Mouse (Mus musculus) stomach, embryonic 14.5 days (tissue): ENCODE results near the gene Efhc1. TPM values are rescaled to one million over a fixed set of nuclear protein-coding genes. Genes with fewer than 3 reads are reported as not detected.
A peak's percentile ranks its signal among the peaks of the same experiment; 100 is the strongest.

Experiments used
- ATAC-seq: fragments of 200-750 bp; cut with Nextera tagmentation; 2 replicates; pipeline ENCODE4 v1.8.0; 2017; ENCODE audit warnings: low read depth, moderate TSS enrichment; ENCODE audit not compliant: insufficient number of reproducible peaks, insufficient read depth, low FRiP score
- H3K27ac ChIP-seq: fragments of 300-500 bp; sonication (generic); 2 replicates; pipeline ENCODE4 v1.5.1; 2014; ENCODE audit warnings: mild to moderate bottlenecking, low read length, moderate library complexity, mixed read lengths
- H3K27me3 ChIP-seq: fragments of 300-500 bp; sonication (generic); 2 replicates; pipeline ENCODE4 v1.6.1; 2014; ENCODE audit warnings: low read length, control low read depth, mixed read lengths; ENCODE audit not compliant: control insufficient read depth, insufficient read depth
- H3K36me3 ChIP-seq: fragments of 300-500 bp; sonication (generic); 2 replicates; pipeline ENCODE4 v1.6.1; 2014; ENCODE audit warnings: mild to moderate bottlenecking, control low read depth, low read length, moderate library complexity, mixed read lengths; ENCODE audit not compliant: control insufficient read depth, insufficient read depth
- H3K4me1 ChIP-seq: fragments of 300-500 bp; sonication (generic); 2 replicates; pipeline ENCODE4 v1.6.1; 2014; ENCODE audit warnings: low read length, control low read depth, mixed read lengths; ENCODE audit not compliant: control insufficient read depth, insufficient read depth
- H3K4me2 ChIP-seq: fragments of 300-500 bp; sonication (generic); replicated peaks from 2 replicates; pipeline ENCODE4 v1.6.1; 2014; ENCODE audit warnings: low read depth, low read length, control low read depth
- H3K4me3 ChIP-seq: fragments of 300-500 bp; sonication (generic); 2 replicates; pipeline ENCODE4 v1.5.1; 2014; ENCODE audit warnings: low read depth, low read length, control low read depth
- H3K9ac ChIP-seq: fragments of 300-500 bp; sonication (generic); replicated peaks from 2 replicates; pipeline ENCODE4 v1.6.1; 2014; ENCODE audit warnings: low read depth, mild to moderate bottlenecking, control low read depth, low read length, moderate library complexity, mixed read lengths
- H3K9me3 ChIP-seq: fragments of 300-500 bp; sonication (generic); 2 replicates; pipeline ENCODE4 v1.6.1; 2016; ENCODE audit warnings: low read depth, low read length, control low read depth; ENCODE audit not compliant: control insufficient read depth
- WGBS: fragments of 180-500 bp; shearing (Covaris S2); extraction: QIAGEN DNeasy Blood & Tissue Kit; methylation state at CpG from one replicate; pipeline ENCODE4 v1.1.7; 2014; 5-methylcytosine and 5-hydroxymethylcytosine counted together
- polyA plus RNA-seq: library from polyadenylated mRNA; unstranded; fragments of >200 nt; fragmentation: Nextera tagmentation; extraction: Ambion mirVana; gene quantifications from 2 replicates; pipeline ENCODE4 v1.2.1, GENCODE M21; 2014

Efhc1 gene
- 3.4 and 3.6 TPM in 2 replicates for polyA plus RNA-seq

- Histone ChIP-seq H3K9me3 (no peaks in the 10 kb centered on the region), H3K9ac (peak within 1 kb of the TSS; percentile 51), H3K4me3 (peak within 1 kb of the TSS; percentile 35), H3K27me3 (no peaks in the 10 kb centered on the region), H3K4me1 (peaks cover 2% of the 10 kb centered on the region; the same call in 1 of the 2 replicates), H3K4me2 (peak within 1 kb of the TSS; percentile 69), H3K36me3 (no peaks in the 10 kb centered on the region), H3K27ac (peak within 1 kb of the TSS; percentile 44; the same call in 1 of the 2 replicates)
- peak; percentile 97 for ATAC-seq
- WGBS, result 2% methylated on average over 17 of the region's 23 CpGs
Observed at GRCm38 (mm10) chr1:20951300-20951763, at the start of gene Efhc1. Efhc1 (plus strand) TSS chr1:20951626.

DNA sequence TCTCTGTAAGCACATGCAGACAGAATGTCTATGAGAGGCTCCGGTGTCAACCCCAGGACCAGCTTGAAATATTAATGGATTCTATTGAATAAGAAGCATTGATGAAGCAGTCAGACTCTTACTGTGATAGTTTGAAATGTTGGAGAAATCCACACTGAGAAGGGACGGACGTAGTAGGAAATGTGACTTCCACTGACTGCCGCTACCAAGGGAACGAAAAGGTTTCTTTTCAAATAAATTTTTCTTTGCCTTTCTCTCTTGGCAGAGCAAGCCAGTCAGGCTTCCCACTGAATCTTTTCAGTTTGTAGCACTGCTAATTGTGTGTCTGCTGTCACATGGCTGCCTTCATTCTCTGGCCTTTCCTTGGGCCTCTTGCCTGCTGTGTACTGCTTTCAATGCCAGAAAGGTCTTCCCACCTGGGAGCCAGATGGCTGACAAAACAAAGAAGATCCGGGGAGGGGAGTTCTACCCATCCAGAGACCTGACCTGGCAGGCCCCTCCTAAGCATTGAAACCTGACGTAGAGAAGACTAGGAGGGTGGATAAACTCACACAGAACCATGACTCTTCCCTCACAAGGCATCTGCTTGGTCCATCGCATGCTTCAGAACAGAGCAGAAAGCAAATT, 45.8 kb upstream of the Efhc1 start:
- Histone ChIP-seq H3K27me3 (no peaks in the 10 kb centered on the region), H3K9me3 (no peaks in the 10 kb centered on the region), H3K27ac (no peak overlapping the region), H3K4me2 (no peak overlapping the region), H3K36me3 (no peaks in the 10 kb centered on the region), H3K4me1 (no peaks in the 10 kb centered on the region), H3K9ac (no peak overlapping the region), H3K4me3 (no peak overlapping the region)
- 86% methylated on average over 8 of the region's 8 CpGs for WGBS
- ATAC-seq, result no peak

DNA sequence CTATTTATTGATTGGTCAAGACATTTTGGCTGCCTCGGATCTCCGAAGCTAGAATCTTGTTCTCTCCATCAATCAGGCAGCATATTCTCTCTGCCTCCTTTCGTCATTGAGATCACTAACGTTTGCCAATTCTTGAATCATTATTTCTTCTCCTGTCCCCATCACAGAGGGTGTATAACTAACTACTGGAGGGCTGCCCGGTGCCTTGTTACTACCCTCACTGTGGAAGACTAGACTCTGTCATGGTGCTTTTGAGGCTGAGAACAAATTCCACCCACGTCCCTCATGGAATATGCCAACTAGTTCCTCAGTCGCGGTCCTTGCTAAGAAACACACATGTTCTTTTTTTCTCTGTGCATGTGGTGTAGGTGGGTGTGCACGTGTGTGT, 45.3 kb upstream of the Efhc1 start:
- no peaks in the 10 kb centered on the region for H3K4me1 ChIP-seq
- no peaks in the 10 kb centered on the region for H3K9me3 ChIP-seq
- no peak overlapping the region for H3K27ac ChIP-seq
- no peak for ATAC-seq
- WGBS, result 89% methylated on average over 9 of the region's 9 CpGs
- no peaks in the 10 kb centered on the region for H3K36me3 ChIP-seq
- H3K9ac ChIP-seq, result no peak overlapping the region
- no peak overlapping the region for H3K4me3 ChIP-seq
- no peak overlapping the region for H3K4me2 ChIP-seq
- no peaks in the 10 kb centered on the region for H3K27me3 ChIP-seq

- Histone ChIP-seq H3K27me3 (no peaks in the 10 kb centered on the region), H3K36me3 (no peaks in the 10 kb centered on the region), H3K4me2 (no peak overlapping the region), H3K4me1 (no peaks in the 10 kb centered on the region), H3K9ac (no peak overlapping the region), H3K4me3 (no peak overlapping the region), H3K27ac (no peak overlapping the region), H3K9me3 (no peaks in the 10 kb centered on the region)
- 54% methylated on average over 4 of the region's 4 CpGs for WGBS
- ATAC-seq, result no peak
Observed at GRCm38 (mm10) chr1:20908541-20908940, 42.9 kb upstream of the Efhc1 start.

GRCm38 (mm10) chr1:20912115-20912514, 39.3 kb upstream of the Efhc1 start:
- Histone ChIP-seq H3K4me1 (no peaks in the 10 kb centered on the region), H3K27ac (no peak overlapping the region), H3K9ac (no peak overlapping the region), H3K9me3 (no peaks in the 10 kb centered on the region), H3K27me3 (no peaks in the 10 kb centered on the region), H3K4me2 (no peak overlapping the region), H3K36me3 (no peaks in the 10 kb centered on the region), H3K4me3 (no peak overlapping the region)
- ATAC-seq, result no peak
- WGBS, result 25% methylated on average over 2 of the region's 2 CpGs

GRCm38 (mm10) chr1:20912527-20913171, 38.8 kb upstream of the Efhc1 start:
- no peaks in the 10 kb centered on the region for H3K4me1 ChIP-seq
- no peak overlapping the region for H3K4me2 ChIP-seq
- no peaks in the 10 kb centered on the region for H3K9me3 ChIP-seq
- H3K27me3 ChIP-seq, result no peaks in the 10 kb centered on the region
- H3K9ac ChIP-seq, result no peak overlapping the region
- no peak for ATAC-seq
- H3K4me3 ChIP-seq, result no peak overlapping the region
- H3K36me3 ChIP-seq, result no peaks in the 10 kb centered on the region
- WGBS, result 40% methylated on average over 13 of the region's 13 CpGs
- no peak overlapping the region for H3K27ac ChIP-seq

- 88% methylated on average over 3 of the region's 3 CpGs for WGBS
- no peak overlapping the region for H3K4me2 ChIP-seq
- no peaks in the 10 kb centered on the region for H3K27me3 ChIP-seq
- H3K4me3 ChIP-seq, result no peak overlapping the region
- H3K4me1 ChIP-seq, result no peaks in the 10 kb centered on the region
- no peak for ATAC-seq
- H3K9ac ChIP-seq, result no peak overlapping the region
- no peaks in the 10 kb centered on the region for H3K36me3 ChIP-seq
- no peak overlapping the region for H3K27ac ChIP-seq
- no peaks in the 10 kb centered on the region for H3K9me3 ChIP-seq
Observed at GRCm38 (mm10) chr1:20914769-20915168, 36.7 kb upstream of the Efhc1 start.

DNA sequence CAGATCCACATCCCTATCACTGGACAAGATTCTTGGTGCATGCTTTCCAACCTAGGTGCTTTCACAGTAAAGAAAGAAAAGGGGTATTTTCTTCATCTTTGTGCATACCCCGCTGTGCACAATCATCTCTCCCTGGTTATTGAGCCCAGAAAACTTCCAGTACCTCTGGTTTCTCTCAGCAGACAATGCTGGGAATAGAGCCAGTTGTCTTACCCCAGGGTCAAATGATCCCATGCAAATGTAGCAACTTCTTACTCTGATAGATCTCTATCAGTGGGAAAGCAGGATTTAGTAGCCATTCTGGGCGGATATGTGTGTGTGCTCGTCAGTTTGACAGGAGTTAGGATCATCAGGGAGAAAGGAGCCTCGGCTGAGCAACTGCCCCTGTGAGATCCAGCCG, 35.8 kb upstream of the Efhc1 start:
- 70% methylated on average over 5 of the region's 5 CpGs for WGBS

More for the DNA sequence above, 35.8 kb upstream of the Efhc1 start:
- no peaks in the 10 kb centered on the region for H3K36me3 ChIP-seq
- no peaks in the 10 kb centered on the region for H3K4me1 ChIP-seq
- no peak overlapping the region for H3K4me3 ChIP-seq
- H3K27ac ChIP-seq, result no peak overlapping the region
- no peak overlapping the region for H3K4me2 ChIP-seq
- H3K9ac ChIP-seq, result no peak overlapping the region
- no peaks in the 10 kb centered on the region for H3K27me3 ChIP-seq
- ATAC-seq, result no peak
- no peaks in the 10 kb centered on the region for H3K9me3 ChIP-seq
